Mouse (Mus musculus) forebrain, embryonic 10.5 days (tissue): Measurements from ENCODE around the gene Gpr35. TPM values are rescaled to one million over a fixed set of nuclear protein-coding genes. Genes with fewer than 3 reads are reported as not detected.

ENCODE experiments used
- DNase-seq: peaks from one replicate; pipeline ENCODE4 v3.0.0-alpha.2; 2017; ENCODE audit warnings: low spot score; ENCODE audit errors: extremely low spot score
- H3K27ac ChIP-seq: fragments of 300-500 bp; sonication (generic); 2 replicates; pipeline ENCODE4 v1.5.1; 2016; ENCODE audit warnings: mild to moderate bottlenecking
- H3K27me3 ChIP-seq: fragments of 300-500 bp; sonication (generic); 2 replicates; pipeline ENCODE4 v1.6.1; 2016; ENCODE audit warnings: mild to moderate bottlenecking; ENCODE audit not compliant: poor library complexity, severe bottlenecking
- H3K36me3 ChIP-seq: fragments of 300-500 bp; sonication (generic); replicated peaks from 2 replicates; pipeline ENCODE4 v1.6.1; 2016; ENCODE audit warnings: mild to moderate bottlenecking, moderate library complexity
- H3K4me1 ChIP-seq: fragments of 300-500 bp; sonication (generic); 2 replicates; pipeline ENCODE4 v1.6.1; 2016
- H3K4me3 ChIP-seq: fragments of 300-500 bp; sonication (generic); 2 replicates; pipeline ENCODE4 v1.5.1; 2016; ENCODE audit warnings: mild to moderate bottlenecking, moderate library complexity
- H3K9me3 ChIP-seq: fragments of 300-500 bp; sonication (generic); 2 replicates; pipeline ENCODE4 v1.6.1; 2016; ENCODE audit warnings: mild to moderate bottlenecking, moderate library complexity
- WGBS: fragments of 180-500 bp; shearing (Covaris S2); methylation state at CpG from one replicate; pipeline ENCODE4 v1.1.7; 2016; 5-methylcytosine and 5-hydroxymethylcytosine counted together
- polyA plus RNA-seq: library from polyadenylated mRNA; unstranded; fragments of >200 nt; fragmentation: Nextera tagmentation; extraction: Ambion mirVana; gene quantifications from 2 replicates; pipeline ENCODE4 v1.2.1, GENCODE M21; 2016

Gpr35 gene
- polyA plus RNA-seq, 1 experiment from 2014 or later: 0.14 TPM

DNA sequence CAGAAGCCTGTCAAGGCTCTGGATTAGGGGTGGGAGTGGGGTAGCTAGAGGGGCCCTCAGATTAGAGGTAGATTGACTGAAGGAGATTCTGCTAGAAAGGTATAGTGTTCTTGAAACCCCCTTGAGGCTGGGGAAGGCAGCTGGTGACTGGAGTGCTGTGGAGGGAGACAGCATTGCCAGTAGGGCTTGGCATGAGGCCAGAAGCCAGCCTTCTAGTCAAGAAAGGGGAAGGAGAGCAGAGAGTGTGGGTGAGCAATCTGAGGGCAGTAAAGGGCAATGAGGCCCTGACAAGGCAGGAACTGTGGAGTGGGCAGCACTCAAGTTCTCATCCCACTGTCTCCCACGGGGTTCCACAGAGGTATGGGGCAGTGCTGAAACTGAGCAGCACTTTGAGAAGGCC lies 22.2 kb downstream of the Gpr35 start:
- H3K27me3 ChIP-seq: no peaks in the 10 kb centered on the region
- H3K4me3 ChIP-seq: no peak overlapping the region
- H3K36me3 ChIP-seq: no peaks in the 10 kb centered on the region
- no peak for DNase-seq
- 75% methylated on average over 1 of the region's 1 CpGs for WGBS
- no peak overlapping the region for H3K27ac ChIP-seq
- H3K4me1 ChIP-seq: peaks cover 8% of the 10 kb centered on the region
- H3K9me3 ChIP-seq: no peaks in the 10 kb centered on the region

DNA sequence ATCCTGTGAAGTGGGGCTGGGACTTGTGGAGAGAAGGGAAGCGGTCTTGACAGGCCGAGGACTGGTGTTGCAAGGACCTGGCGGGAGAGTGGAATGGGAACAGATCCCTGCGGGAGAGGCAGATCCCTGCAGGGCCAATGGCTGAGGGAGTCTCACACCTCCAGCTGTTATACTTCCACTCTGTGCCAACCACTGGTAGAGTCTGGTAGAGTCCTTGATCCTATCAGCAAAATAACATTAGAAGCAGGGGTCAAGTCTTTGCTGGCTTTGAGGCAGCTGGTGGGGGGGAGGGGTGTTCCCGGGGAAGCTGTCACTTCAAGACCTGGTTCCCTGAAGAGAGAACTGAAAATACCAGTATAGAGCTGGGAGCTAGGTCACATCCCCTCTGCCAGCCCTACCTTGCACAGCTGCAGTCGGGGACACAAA lies 25.5 kb downstream of the Gpr35 start:
- Histone ChIP-seq H3K9me3 (no peaks in the 10 kb centered on the region), H3K36me3 (no peaks in the 10 kb centered on the region), H3K27me3 (peaks cover 8% of the 10 kb centered on the region; the same call in 1 of the 2 replicates), H3K4me3 (no peak overlapping the region), H3K4me1 (peaks cover 20% of the 10 kb centered on the region), H3K27ac (no peak overlapping the region)
- WGBS: 69% methylated on average over 6 of the region's 6 CpGs
- DNase-seq: no peak

DNA sequence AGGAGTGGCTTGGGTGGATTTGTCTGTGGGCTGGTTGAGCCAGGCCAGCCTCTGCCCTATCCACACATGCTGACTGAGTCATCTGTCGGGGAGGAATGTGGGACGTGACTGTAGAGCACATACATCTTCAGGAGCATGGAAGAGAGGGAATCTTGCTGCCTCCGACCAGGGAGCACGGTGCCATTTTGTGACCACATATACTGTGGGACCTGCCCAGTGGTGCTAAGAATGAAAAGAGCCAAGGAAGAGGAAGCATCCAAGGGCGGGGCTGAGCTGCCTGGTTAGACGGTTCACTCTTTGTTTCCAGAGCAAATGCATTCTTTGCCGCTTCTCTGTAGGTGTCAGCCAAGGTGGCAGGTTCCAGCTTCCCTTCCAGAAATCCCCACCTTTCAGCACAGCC lies 28.0 kb downstream of the Gpr35 start:
- H3K4me1 ChIP-seq: peaks cover 20% of the 10 kb centered on the region
- DNase-seq: no peak
- H3K4me3 ChIP-seq: no peak overlapping the region
- H3K9me3 ChIP-seq: no peaks in the 10 kb centered on the region
- H3K36me3 ChIP-seq: no peaks in the 10 kb centered on the region
- H3K27ac ChIP-seq: peak overlapping the region; percentile 44; the same call in 1 of the 2 replicates
- 44% methylated on average over 7 of the region's 7 CpGs for WGBS
- H3K27me3 ChIP-seq: peaks cover 8% of the 10 kb centered on the region; the same call in 1 of the 2 replicates

DNA sequence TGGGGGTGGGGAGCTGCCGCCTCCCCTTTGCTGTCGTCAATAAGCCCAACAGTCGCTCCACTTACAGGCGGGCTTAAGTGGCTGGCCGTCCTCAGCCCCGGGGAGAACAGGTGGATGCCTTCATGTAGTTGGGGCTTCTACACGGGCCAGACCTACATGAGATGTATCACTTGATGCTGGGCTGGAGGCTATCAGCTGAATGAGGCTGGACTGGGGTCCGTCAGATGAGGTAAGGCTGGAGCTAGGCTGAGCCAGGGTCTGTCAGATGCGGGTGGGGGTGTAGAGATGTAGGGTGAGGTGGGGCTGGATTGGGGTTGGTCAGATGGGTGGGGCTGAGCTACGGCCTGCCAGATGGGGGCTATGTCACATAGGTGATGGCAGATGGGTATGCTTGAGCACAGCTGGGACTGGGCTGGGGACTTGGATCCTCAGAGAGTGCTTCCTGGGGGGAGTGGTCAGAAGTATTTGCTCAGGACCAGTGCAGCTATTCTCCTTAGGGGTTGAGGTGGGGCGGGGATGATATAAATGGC lies 28.5 kb downstream of the Gpr35 start:
- 37% methylated on average over 11 of the region's 11 CpGs for WGBS
- Histone ChIP-seq H3K4me3 (no peak overlapping the region), H3K4me1 (peaks cover 20% of the 10 kb centered on the region), H3K27ac (peak overlapping the region; percentile 44; the same call in 1 of the 2 replicates), H3K27me3 (peaks cover 8% of the 10 kb centered on the region; the same call in 1 of the 2 replicates), H3K36me3 (no peaks in the 10 kb centered on the region), H3K9me3 (no peaks in the 10 kb centered on the region)
- no peak for DNase-seq

DNA sequence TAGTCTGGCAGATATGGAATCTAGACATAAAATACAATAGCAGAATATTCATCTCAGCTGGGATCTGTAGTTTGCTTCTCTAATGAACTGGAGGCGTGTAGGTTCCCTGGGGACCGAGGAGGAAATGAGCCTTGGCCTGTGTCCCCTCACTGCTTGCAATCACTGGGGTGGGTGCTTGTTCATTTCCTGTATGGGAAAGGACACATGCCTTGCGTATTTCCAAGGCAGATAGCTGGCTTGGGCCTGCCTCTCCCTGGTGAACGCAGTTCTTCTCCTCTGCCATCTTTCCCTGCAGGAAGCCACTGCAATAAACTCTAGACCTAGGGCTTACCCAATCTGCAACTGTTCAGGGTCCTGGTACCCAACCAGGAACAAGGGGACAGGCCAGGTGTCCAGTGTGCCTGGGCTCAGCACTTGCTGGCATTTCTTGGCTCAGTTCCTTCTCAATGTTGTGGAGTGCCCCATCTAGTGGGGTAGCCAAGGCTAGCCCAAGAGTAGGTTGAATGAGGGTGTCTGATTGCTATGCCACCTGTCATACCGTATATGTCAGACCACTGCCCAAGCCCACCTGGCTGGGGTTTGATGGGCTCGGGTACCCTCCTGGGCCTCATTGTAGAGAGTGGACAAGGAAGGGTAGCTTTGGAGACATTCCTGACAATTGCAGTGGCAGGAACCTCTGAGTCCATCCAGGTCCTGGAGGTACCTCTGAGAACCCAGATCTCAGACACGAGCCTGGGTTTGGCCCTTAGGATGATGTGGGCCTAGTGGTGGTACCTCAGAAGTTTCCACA lies 30.6 kb downstream of the Gpr35 start:
- no peak for DNase-seq
- H3K27me3 ChIP-seq: peaks cover 8% of the 10 kb centered on the region; the same call in 1 of the 2 replicates
- H3K9me3 ChIP-seq: no peaks in the 10 kb centered on the region
- 86% methylated on average over 7 of the region's 7 CpGs for WGBS
- H3K36me3 ChIP-seq: no peaks in the 10 kb centered on the region
- H3K4me1 ChIP-seq: peaks cover 16% of the 10 kb centered on the region
- no peak overlapping the region for H3K4me3 ChIP-seq
- no peak overlapping the region for H3K27ac ChIP-seq

DNA sequence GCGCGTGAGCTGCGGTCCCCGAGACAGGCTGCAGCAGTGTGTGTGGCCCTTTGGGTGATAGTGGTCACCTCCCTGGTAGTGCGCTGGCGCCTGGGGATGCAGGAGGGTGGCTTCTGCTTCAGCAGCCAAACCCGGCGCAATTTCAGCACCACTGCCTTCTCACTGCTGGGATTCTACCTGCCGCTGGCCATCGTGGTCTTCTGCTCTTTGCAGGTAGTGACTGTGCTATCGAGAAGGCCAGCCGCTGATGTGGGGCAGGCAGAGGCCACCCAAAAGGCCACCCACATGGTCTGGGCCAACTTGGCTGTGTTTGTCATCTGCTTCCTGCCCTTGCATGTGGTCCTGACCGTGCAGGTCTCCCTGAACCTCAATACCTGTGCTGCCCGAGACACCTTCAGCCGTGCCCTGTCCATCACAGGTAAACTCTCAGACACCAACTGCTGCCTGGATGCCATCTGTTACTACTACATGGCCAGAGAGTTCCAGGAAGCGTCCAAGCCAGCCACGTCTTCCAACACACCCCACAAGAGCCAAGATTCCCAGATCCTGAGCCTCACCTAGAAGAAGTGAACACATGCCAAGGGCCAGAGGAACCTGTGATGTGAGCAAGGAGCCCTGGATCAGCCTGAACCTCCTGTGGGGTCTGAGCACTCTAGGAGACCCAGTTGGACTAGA lies 32.4 kb downstream of the Gpr35 start:
- Histone ChIP-seq H3K4me3 (no peak overlapping the region), H3K36me3 (no peaks in the 10 kb centered on the region), H3K27me3 (peaks cover 6% of the 10 kb centered on the region; the same call in 1 of the 2 replicates), H3K9me3 (no peaks in the 10 kb centered on the region), H3K4me1 (peaks cover 12% of the 10 kb centered on the region), H3K27ac (no peak overlapping the region)
- no peak for DNase-seq
- WGBS: 94% methylated on average over 17 of the region's 17 CpGs

DNA sequence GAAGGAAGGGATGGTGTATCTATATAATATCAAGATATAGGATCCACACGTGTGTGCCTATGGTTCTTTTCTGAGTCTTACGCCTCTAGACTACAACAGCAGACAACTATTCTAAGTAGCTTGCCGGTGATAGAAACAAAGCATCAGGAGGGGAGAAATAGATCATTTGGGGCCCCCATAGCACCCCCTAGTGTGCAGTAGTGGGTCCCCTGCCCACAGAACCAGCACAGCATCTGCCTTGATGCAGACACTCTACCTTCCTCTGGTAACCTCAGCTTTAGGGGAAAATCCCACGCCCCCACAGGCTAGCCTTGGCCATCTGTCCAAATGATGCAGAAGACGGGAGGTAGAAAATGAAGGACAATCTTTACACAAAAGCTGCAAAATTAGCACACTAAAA lies 34.3 kb downstream of the Gpr35 start:
- no peaks in the 10 kb centered on the region for H3K36me3 ChIP-seq
- no peak overlapping the region for H3K27ac ChIP-seq
- WGBS: 89% methylated on average over 5 of the region's 5 CpGs
- H3K9me3 ChIP-seq: no peaks in the 10 kb centered on the region
- H3K27me3 ChIP-seq: no peaks in the 10 kb centered on the region
- DNase-seq: no peak
- H3K4me3 ChIP-seq: no peak overlapping the region
- H3K4me1 ChIP-seq: no peaks in the 10 kb centered on the region

DNA sequence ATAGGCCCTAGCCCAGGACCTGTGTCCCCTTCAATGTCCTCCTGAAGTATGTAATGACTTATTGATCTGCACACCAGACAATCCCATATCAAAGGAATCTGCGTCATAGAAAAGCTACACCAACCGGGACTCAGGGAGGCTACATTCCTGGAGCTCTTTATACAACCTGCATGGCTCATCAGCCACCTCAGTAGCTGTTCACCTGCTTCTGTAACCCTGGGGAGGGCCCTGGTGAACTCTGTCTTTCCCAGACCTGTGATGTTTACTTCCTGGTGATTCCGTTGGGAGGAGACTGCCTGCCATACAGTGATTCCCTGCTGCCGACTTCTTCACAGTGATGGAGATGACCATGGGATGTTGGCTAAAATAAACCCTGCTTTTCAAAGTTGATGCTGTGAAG lies 38.2 kb downstream of the Gpr35 start:
- Histone ChIP-seq H3K9me3 (no peaks in the 10 kb centered on the region), H3K36me3 (no peaks in the 10 kb centered on the region), H3K4me1 (no peaks in the 10 kb centered on the region), H3K4me3 (no peak overlapping the region), H3K27ac (no peak overlapping the region), H3K27me3 (no peaks in the 10 kb centered on the region)
- no peak for DNase-seq
- WGBS: 87% methylated on average over 4 of the region's 4 CpGs

DNA sequence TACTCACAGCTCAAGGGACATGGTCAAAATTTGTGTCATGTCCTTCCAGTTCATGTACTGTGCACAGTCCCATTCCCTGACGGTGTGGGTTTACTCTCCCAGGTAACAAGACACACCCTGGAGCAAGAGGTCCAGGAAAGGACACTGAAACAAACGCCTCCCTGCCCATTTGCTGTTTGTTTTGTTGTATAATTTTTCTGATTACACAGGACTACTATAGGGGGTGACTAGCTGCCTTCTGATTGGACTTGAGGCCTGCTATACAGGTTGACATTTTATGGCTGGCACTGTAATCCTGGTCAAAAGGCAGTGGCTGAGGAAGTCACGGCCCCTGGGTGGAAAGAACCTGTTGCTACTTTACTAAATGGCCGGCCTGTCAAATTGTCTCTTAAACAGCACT lies 39.2 kb downstream of the Gpr35 start:
- DNase-seq: no peak
- 77% methylated on average over 4 of the region's 4 CpGs for WGBS
- no peaks in the 10 kb centered on the region for H3K4me1 ChIP-seq
- H3K27ac ChIP-seq: no peak overlapping the region
- H3K9me3 ChIP-seq: no peaks in the 10 kb centered on the region
- no peak overlapping the region for H3K4me3 ChIP-seq
- H3K36me3 ChIP-seq: no peaks in the 10 kb centered on the region
- no peaks in the 10 kb centered on the region for H3K27me3 ChIP-seq

DNA sequence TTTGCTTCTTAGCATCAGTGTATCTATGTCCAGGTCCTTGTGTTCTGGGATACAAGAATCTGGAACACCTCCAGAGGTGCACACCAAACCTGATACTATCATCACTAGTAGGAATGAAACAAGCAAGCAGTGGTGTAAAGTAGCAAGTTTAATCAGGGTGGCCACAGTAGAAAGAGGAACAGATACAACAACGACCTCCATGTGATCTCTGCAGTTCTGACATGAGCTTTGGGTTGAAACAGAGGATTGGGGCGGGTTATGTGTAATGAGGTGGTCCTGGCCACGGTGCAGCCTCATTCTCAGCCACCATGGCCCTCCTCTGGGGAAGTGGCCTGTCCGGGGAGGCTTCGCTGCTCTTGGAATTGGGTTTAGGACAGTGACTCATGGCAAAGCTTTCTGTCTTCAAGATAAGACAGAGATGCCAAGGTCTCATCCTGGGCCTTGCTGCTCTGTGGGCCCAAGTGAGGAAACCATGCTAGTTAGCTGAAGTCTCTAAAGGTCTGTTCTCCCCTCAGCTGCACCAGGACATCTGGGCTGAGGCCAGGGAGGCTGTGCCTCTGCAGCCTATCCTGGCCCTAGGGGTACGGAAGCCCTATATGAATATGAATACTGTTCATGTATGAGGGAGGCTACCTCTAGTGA lies 41.7 kb downstream of the Gpr35 start:
- Histone ChIP-seq H3K4me1 (no peaks in the 10 kb centered on the region), H3K27ac (no peak overlapping the region), H3K27me3 (no peaks in the 10 kb centered on the region), H3K9me3 (no peaks in the 10 kb centered on the region), H3K4me3 (no peak overlapping the region), H3K36me3 (no peaks in the 10 kb centered on the region)
- 89% methylated on average over 6 of the region's 6 CpGs for WGBS
- DNase-seq: no peak

DNA sequence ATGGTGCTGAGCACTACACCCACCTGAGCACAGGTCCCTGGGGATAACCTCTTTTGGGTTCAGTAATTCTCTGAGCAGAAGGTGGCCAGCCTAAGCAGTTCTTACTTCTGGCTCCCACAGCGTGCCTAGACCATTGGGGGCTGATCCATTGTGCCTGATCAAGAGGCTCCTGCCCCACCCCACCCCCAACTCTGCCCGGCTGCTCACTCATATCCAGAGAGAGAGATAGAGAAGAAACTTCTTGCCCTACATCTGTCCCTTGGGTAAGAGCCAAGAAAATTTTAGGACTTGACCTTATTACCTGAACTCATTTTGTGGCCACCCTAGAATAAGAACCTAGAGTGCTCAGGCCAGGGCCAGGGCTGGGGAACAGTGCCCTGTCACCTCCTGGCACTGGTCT lies 42.2 kb downstream of the Gpr35 start:
- no peak overlapping the region for H3K4me3 ChIP-seq
- H3K27me3 ChIP-seq: no peaks in the 10 kb centered on the region
- no peaks in the 10 kb centered on the region for H3K9me3 ChIP-seq
- no peaks in the 10 kb centered on the region for H3K4me1 ChIP-seq
- DNase-seq: no peak
- 73% methylated on average over 2 of the region's 2 CpGs for WGBS
- no peak overlapping the region for H3K27ac ChIP-seq
- H3K36me3 ChIP-seq: no peaks in the 10 kb centered on the region

DNA sequence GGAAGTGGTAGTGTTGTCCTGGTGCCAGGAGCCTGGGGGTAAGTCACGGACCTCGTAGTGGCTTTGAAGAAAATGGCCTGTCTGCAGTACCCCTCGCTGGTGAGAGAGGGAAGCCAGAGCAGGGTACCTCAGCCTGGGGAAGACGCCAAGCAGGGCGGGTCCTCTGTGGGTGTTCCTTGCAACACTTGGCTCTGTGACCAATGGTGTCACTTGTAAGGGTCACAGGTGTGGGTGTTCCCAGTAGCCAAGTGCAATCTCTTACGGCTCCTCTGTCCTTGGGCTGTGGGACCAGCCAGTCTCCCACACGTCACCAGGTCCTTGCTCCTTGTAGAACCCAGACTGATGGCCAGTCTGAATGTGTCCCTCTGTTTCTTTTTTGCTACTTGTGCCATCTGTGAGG lies 55.4 kb downstream of the Gpr35 start, which contains the start of gene Aqp12:
Aqp12 (plus strand) TSS at position 274 of the 400 bp plus-strand sequence.
- Histone ChIP-seq H3K27me3 (no peaks in the 10 kb centered on the region), H3K9me3 (peaks cover 4% of the 10 kb centered on the region; the same call in 1 of the 2 replicates), H3K4me1 (no peaks in the 10 kb centered on the region), H3K36me3 (no peaks in the 10 kb centered on the region), H3K4me3 (no peak within 1 kb of the TSS), H3K27ac (no peak within 1 kb of the TSS)
- no peak for DNase-seq
- 84% methylated on average over 7 of the region's 7 CpGs for WGBS
